8 mouse cellular contexts compared by ENCODE assay signal in genomic region chr12:100338055-100338454, GRCm38 (mm10).
DNase-seq lines count a peak whose midpoint lies in the region; ATAC-seq and TF ChIP-seq lines count a peak whose summit lies in the region.

No protein-coding gene starts in this region.

- H3K27me3 ChIP-seq in liver, embryonic 14.5 days (ENCODE audit: control insufficient read depth, insufficient read depth, low read length): no peaks in the 10 kb centered on the region
- no peaks in the 10 kb centered on the region for H3K27me3 ChIP-seq in lung, embryonic 16.5 days (ENCODE audit: control insufficient read depth, insufficient read depth, low read depth, low read length)

- 0 out of 2 replicates have a peak, but pooled peaks have one; percentile 18 for ATAC-seq in liver, embryonic 14.5 days (ENCODE audit: insufficient read depth)
- ATAC-seq in lung, embryonic 16.5 days (ENCODE audit: low read depth): peak; percentile 70; the same call in 1 of the 2 replicates
- no peak for ATAC-seq in monocyte, adult 5-6 weeks (replicated peaks; ENCODE audit: insufficient number of reproducible peaks, low FRiP score, low TSS enrichment, poor library complexity, severe bottlenecking)

- no peaks in the 10 kb centered on the region for H3K36me3 ChIP-seq in liver, embryonic 14.5 days (replicated peaks; ENCODE audit: control insufficient read depth, insufficient read depth, low read depth)
- no peaks in the 10 kb centered on the region for H3K36me3 ChIP-seq in lung, embryonic 16.5 days (ENCODE audit: control insufficient read depth, insufficient read depth, low read length)

- H3K9me3 ChIP-seq in liver, embryonic 14.5 days (ENCODE audit: control insufficient read depth, low read length): no peaks in the 10 kb centered on the region
- H3K9me3 ChIP-seq in lung, embryonic 16.5 days (ENCODE audit: control insufficient read depth, low read length): no peaks in the 10 kb centered on the region

- H3K27ac ChIP-seq in liver, embryonic 14.5 days: no peak overlapping the region
- peak overlapping the region; percentile 74 for H3K27ac ChIP-seq in cortical plate, adult 2 months (ENCODE audit: insufficient read depth, low read length)
- no peak overlapping the region for H3K27ac ChIP-seq in lung, embryonic 16.5 days (ENCODE audit: low read length)

- H3K4me3 ChIP-seq in liver, embryonic 14.5 days (ENCODE audit: insufficient read depth in 1 of 2, low read depth in 2 of 2, low read length in 2 of 2): no peak overlapping the region
- no peak overlapping the region for H3K4me3 ChIP-seq in cortical plate, adult 2 months (ENCODE audit: insufficient read depth, low read length)
- H3K4me3 ChIP-seq in lung, embryonic 16.5 days (ENCODE audit: low read length): no peak overlapping the region

- TF ChIP-seq POLR2A in cortical plate, adult 2 months (IDR thresholded peaks at IDR 0.05; ENCODE audit: extremely low read depth, insufficient read depth, low read length): no peak

- TF ChIP-seq CTCF in liver, embryonic 14.5 days (IDR thresholded peaks at IDR 0.05; ENCODE audit: low read depth): peak; percentile 27; the same call in 1 of the 2 replicates
- peak; percentile 64 for TF ChIP-seq CTCF in cortical plate, adult 2 months (IDR thresholded peaks at IDR 0.05; ENCODE audit: extremely low read depth, insufficient read depth, low read length)

- no peak for TF ChIP-seq EP300 in liver, embryonic 14.5 days (IDR thresholded peaks at IDR 0.05; ENCODE audit: low read depth)

- no peaks in the 10 kb centered on the region; a peak in 1 of 4 replicates for H3K4me1 ChIP-seq in liver, embryonic 14.5 days (replicated peaks; ENCODE audit: control insufficient read depth in 2 of 2, insufficient read depth in 2 of 2, low read length in 1 of 2)
- H3K4me1 ChIP-seq in cortical plate, adult 2 months (ENCODE audit: control insufficient read depth, insufficient read depth, low read length): peaks cover 13% of the 10 kb centered on the region
- no peaks in the 10 kb centered on the region for H3K4me1 ChIP-seq in lung, embryonic 16.5 days (replicated peaks; ENCODE audit: control insufficient read depth, insufficient read depth, low read length)

- 45% methylated on average over 3 of the region's 3 CpGs for WGBS in liver, embryonic 14.5 days (ENCODE audit: insufficient replicate concordance)
- WGBS in lung, embryonic 16.5 days: 44% methylated on average over 3 of the region's 3 CpGs

- H3K9ac ChIP-seq in liver, embryonic 14.5 days (replicated peaks): no peak overlapping the region
- no peak overlapping the region for H3K9ac ChIP-seq in lung, embryonic 16.5 days (ENCODE audit: low read length)

- DNase-seq in liver, embryonic 14.5 days (ENCODE audit: low read depth in 3 of 3, low spot score in 3 of 3): no peak
- DNase-seq in liver: no peak
- DNase-seq in adrenal gland, postnatal 36 days: no peak
- DNase-seq in urinary bladder, adult 2 months (ENCODE audit: low spot score): no peak
- DNase-seq in right cerebral cortex, postnatal 10 days (ENCODE audit: low spot score in 2 of 2): no peak

- H3K4me2 ChIP-seq in liver, embryonic 14.5 days (ENCODE audit: low read depth): no peak overlapping the region
- no peak overlapping the region for H3K4me2 ChIP-seq in lung, embryonic 16.5 days (ENCODE audit: low read depth, low read length)
